Mouse (Mus musculus) stomach, postnatal 0 days (tissue): ENCODE measurements around the gene Gnb1l. TPM values are rescaled to one million over a fixed set of nuclear protein-coding genes. Genes with fewer than 3 reads are reported as not detected.
A peak's percentile ranks its signal among the peaks of the same experiment; 100 is the strongest.

Experiments
- ATAC-seq: fragments of 200-750 bp; cut with Nextera tagmentation; 2 replicates; pipeline ENCODE4 v1.8.0; 2017; ENCODE audit not compliant: low FRiP score, low TSS enrichment
- DNase-seq: peaks from one replicate; pipeline ENCODE4 v3.0.0-alpha.2; 2016; ENCODE audit warnings: low spot score
- H3K27ac ChIP-seq: fragments of 300-500 bp; sonication (generic); replicated peaks from 2 replicates; pipeline ENCODE4 v1.5.1; 2014; ENCODE audit warnings: mild to moderate bottlenecking, control low read depth
- H3K27me3 ChIP-seq: fragments of 300-500 bp; sonication (generic); 2 replicates; pipeline ENCODE4 v1.6.1; 2014; ENCODE audit warnings: low read length; ENCODE audit not compliant: control insufficient read depth, insufficient read depth
- H3K36me3 ChIP-seq: fragments of 300-500 bp; sonication (generic); 2 replicates; pipeline ENCODE4 v1.6.1; 2014; ENCODE audit warnings: low read length, mixed read lengths; ENCODE audit not compliant: control insufficient read depth, insufficient read depth
- H3K4me1 ChIP-seq: fragments of 300-500 bp; sonication (generic); replicated peaks from 2 replicates; pipeline ENCODE4 v1.6.1; 2014; ENCODE audit warnings: antibody characterized with exemption; ENCODE audit not compliant: control insufficient read depth, insufficient read depth
- H3K4me2 ChIP-seq: fragments of 300-500 bp; sonication (generic); replicated peaks from 2 replicates; pipeline ENCODE4 v1.6.1; 2014; ENCODE audit warnings: low read depth, mild to moderate bottlenecking, control low read depth, moderate library complexity
- H3K4me3 ChIP-seq: fragments of 300-500 bp; sonication (generic); 2 replicates; pipeline ENCODE4 v1.5.1; 2014; ENCODE audit warnings: low read depth, low read length, control low read depth
- H3K9ac ChIP-seq: fragments of 300-500 bp; sonication (generic); 2 replicates; pipeline ENCODE4 v1.6.1; 2014; ENCODE audit warnings: mild to moderate bottlenecking, low read length, control low read depth, mixed read lengths
- H3K9me3 ChIP-seq: fragments of 300-500 bp; sonication (generic); 2 replicates; pipeline ENCODE4 v1.6.1; 2016; ENCODE audit warnings: low read length; ENCODE audit not compliant: control insufficient read depth
- CTCF ChIP-seq: IDR thresholded peaks from 2 replicates; pipeline ENCODE4 v1.5.1; 2016; ENCODE audit warnings: antibody characterized with exemption, low read depth, mild to moderate bottlenecking, moderate library complexity
- EP300 ChIP-seq: optimal IDR thresholded peaks from 2 replicates; pipeline ENCODE3; 2016; ENCODE audit warnings: antibody characterized with exemption
- WGBS: fragments of 180-500 bp; shearing (Covaris S2); extraction: QIAGEN DNeasy Blood & Tissue Kit; methylation state at CpG from one replicate; pipeline ENCODE4 v1.1.7; 2014; 5-methylcytosine and 5-hydroxymethylcytosine counted together
- polyA plus RNA-seq: library from polyadenylated mRNA; unstranded; fragments of >200 nt; fragmentation: Nextera tagmentation; extraction: Ambion mirVana; gene quantifications from 2 replicates; pipeline ENCODE4 v1.2.1, GENCODE M21; 2015

Gene Gnb1l
- polyA plus RNA-seq, 1 experiment from 2014 or later = 9.0 TPM

- H3K9me3 ChIP-seq = no peaks in the 10 kb centered on the region
- TF ChIP-seq EP300 (no peak), CTCF (no peak)
- WGBS = 50% methylated on average over 4 of the region's 4 CpGs
- ATAC-seq (no peak), DNase-seq (no peak)
- H3K36me3 ChIP-seq = no peaks in the 10 kb centered on the region
- H3K27me3 ChIP-seq = no peaks in the 10 kb centered on the region
- no peak overlapping the region for H3K4me2 ChIP-seq
- H3K4me1 ChIP-seq = no peaks in the 10 kb centered on the region
- no peak overlapping the region for H3K4me3 ChIP-seq
- H3K9ac ChIP-seq = no peak overlapping the region
- no peak overlapping the region for H3K27ac ChIP-seq
Observed at GRCm38 (mm10) chr16:18484386-18484785, 14.1 kb upstream of the Gnb1l start.

DNA sequence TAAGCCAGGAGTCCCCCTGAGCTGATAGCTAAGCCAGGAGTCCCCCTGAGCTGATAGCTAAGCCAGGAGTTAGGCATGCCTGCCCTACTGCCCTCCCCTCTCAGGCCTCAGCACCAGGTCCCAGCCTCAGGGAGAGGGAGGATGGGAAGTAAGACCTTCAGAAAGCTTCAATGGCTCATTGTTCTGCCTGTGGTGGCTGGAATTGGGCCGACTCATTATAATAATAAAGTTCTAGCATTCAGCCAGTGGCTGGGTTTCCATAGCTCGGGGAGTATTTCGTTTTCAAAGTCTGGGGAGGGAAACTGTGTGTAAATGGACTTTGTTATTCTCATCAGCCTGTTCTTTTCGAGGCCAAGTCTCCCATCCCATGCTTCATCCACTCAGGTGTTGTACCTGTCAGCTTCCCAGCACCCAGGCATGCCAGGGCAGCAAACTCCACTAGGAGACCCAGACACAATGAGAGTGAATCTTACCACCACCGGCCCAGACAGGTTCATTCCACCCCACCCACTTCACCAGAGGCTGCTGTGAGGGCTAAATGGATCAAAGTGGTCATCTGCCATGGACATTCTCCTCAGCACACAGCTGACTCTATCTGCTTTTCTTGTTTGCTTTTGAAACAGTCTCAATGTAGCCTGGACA lies 13.6 kb upstream of the Gnb1l start:
- no peaks in the 10 kb centered on the region for H3K27me3 ChIP-seq
- WGBS = 60% methylated on average over 5 of the region's 5 CpGs
- DNase-seq (no peak), ATAC-seq (no peak)
- no peaks in the 10 kb centered on the region for H3K36me3 ChIP-seq
- H3K4me1 ChIP-seq = no peaks in the 10 kb centered on the region
- no peak overlapping the region for H3K4me3 ChIP-seq
- no peak overlapping the region for H3K27ac ChIP-seq
- TF ChIP-seq EP300 = no peak
- TF ChIP-seq CTCF = no peak
- no peaks in the 10 kb centered on the region for H3K9me3 ChIP-seq
- no peak overlapping the region for H3K4me2 ChIP-seq
- H3K9ac ChIP-seq = no peak overlapping the region

DNA sequence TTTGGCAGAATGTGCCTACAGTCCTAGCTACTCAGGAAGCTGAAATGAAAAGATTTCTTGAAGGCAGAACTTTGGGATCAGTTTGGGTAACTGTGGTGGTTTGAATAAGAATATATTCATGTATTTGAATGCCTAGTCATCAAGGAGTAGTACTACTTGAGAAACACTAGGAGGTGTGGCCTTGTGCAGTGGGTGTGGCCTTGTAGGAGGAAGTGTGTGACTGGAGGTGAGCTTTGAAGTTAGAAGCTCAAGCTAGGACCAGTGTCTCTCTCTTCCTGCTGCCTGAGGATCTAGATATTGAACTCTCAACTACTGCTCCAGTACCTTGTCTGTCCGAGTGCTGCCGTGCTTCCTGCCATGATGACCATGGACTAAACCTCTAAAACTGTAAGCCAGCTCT lies 12.4 kb upstream of the Gnb1l start:
- H3K4me2 ChIP-seq = no peak overlapping the region
- H3K4me3 ChIP-seq = no peak overlapping the region
- no peaks in the 10 kb centered on the region for H3K9me3 ChIP-seq
- TF ChIP-seq EP300 (no peak), CTCF (no peak)
- WGBS = 98% methylated on average over 2 of the region's 2 CpGs
- no peaks in the 10 kb centered on the region for H3K36me3 ChIP-seq
- no peak overlapping the region for H3K27ac ChIP-seq
- no peaks in the 10 kb centered on the region for H3K27me3 ChIP-seq
- no peak for DNase-seq
- ATAC-seq = no peak
- no peak overlapping the region for H3K9ac ChIP-seq
- H3K4me1 ChIP-seq = no peaks in the 10 kb centered on the region

DNA sequence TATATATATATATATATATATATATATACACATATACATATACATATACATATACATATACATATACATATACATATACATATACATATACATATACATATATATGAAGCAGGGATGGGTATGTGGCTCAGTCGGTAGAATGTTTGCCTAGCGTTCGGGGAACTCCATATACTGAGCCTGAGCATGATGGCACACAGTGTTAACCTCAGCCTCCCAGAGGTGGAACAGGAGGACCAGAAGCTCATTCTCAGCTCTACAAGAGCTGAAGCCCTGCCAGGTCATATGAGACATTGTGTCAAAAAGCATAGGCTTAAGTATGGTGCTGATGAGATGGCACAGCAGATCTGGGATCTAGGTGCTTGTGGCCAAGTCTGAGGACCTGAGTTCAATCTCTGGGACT lies 8.2 kb upstream of the Gnb1l start:
- WGBS = 85% methylated on average over 3 of the region's 3 CpGs
- Histone ChIP-seq H3K27me3 (no peaks in the 10 kb centered on the region), H3K4me3 (no peak overlapping the region), H3K4me1 (no peaks in the 10 kb centered on the region), H3K9ac (no peak overlapping the region), H3K9me3 (no peaks in the 10 kb centered on the region), H3K36me3 (no peaks in the 10 kb centered on the region), H3K27ac (no peak overlapping the region), H3K4me2 (no peak overlapping the region)
- TF ChIP-seq CTCF (no peak), EP300 (no peak)
- ATAC-seq (no peak), DNase-seq (no peak)

DNA sequence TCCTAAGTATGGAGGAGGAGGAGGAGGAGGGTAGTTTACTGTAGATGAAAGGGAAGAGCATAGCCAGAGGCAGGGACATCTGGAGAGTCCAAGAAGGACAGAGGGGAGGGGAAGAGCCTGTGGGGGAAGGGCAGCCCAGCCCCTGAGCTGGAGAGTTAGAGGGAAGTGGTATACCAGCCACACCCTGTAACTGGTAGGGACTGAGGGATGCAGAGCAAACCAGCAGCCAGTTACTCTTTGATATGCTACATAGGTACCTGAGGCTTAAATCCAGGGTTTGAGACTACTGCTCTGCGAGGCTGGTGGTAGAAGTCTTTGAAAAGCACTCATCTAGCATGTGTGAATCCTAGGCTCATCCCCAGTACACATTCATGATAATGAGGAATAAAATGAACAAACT lies 7.6 kb upstream of the Gnb1l start:
- TF ChIP-seq EP300 (no peak), CTCF (no peak)
- H3K27ac ChIP-seq = no peak overlapping the region
- no peaks in the 10 kb centered on the region for H3K9me3 ChIP-seq
- no peak overlapping the region for H3K4me2 ChIP-seq
- H3K4me3 ChIP-seq = no peak overlapping the region
- no peaks in the 10 kb centered on the region for H3K27me3 ChIP-seq
- no peak overlapping the region for H3K9ac ChIP-seq
- no peaks in the 10 kb centered on the region for H3K4me1 ChIP-seq
- no peak for DNase-seq
- ATAC-seq = no peak
- WGBS = 64% methylated on average over 1 of the region's 1 CpGs
- H3K36me3 ChIP-seq = no peaks in the 10 kb centered on the region

GRCm38 (mm10) chr16:18497865-18498515 lies 523 bp upstream of the Gnb1l start:
- peak; percentile 38 for ATAC-seq

More at GRCm38 (mm10) chr16:18497865-18498515, 523 bp upstream of the Gnb1l start:
- Histone ChIP-seq H3K27ac (peak overlapping the region; percentile 74), H3K27me3 (no peaks in the 10 kb centered on the region), H3K9ac (peak overlapping the region; percentile 80), H3K4me2 (peak overlapping the region; percentile 98), H3K9me3 (no peaks in the 10 kb centered on the region), H3K36me3 (no peaks in the 10 kb centered on the region), H3K4me1 (no peaks in the 10 kb centered on the region), H3K4me3 (peak overlapping the region; percentile 76)
- WGBS = 10% methylated on average over 6 of the region's 6 CpGs
- DNase-seq = no peak
- TF ChIP-seq EP300 (no peak), CTCF (no peak)
